Mouse (Mus musculus) kidney, adult 2 months (tissue): Measurements from ENCODE around the gene Lifr.

ENCODE experiments used
- CTCF ChIP-seq: fragments of 200-500 bp; conservative IDR thresholded peaks from 2 replicates; pipeline ENCODE4 v1.5.1; 2011; ENCODE audit warnings: low read depth, mild to moderate bottlenecking, control low read depth, low read length, moderate library complexity, mixed read lengths; ENCODE audit not compliant: insufficient read depth, insufficient read length
- POLR2A ChIP-seq: fragments of 200-500 bp; IDR thresholded peaks from one replicate; pipeline ENCODE4 v1.6.1; 2011; ENCODE audit warnings: low read depth, low read length, control low read depth

GRCm38 (mm10) chr15:7157658-7158057 lies 67.2 kb downstream of the Lifr start:
- TF ChIP-seq CTCF = no peak
- no peak for TF ChIP-seq POLR2A
